Mouse (Mus musculus): ENCODE measurements around the gene Gm28998. TPM values are rescaled to one million over a fixed set of nuclear protein-coding genes. Genes with fewer than 3 reads are reported as not detected.

Gene Gm28998
- polyA plus RNA-seq (2015; fragmentation: Illumina TruSeq; extraction: RNeasy Lipid Tissue Mini Kit (QIAGEN cat#74804); ENCODE audit: insufficient read depth, low read depth, low replicate concordance): not detected

GRCm38 (mm10) chrY:7253487-7253886 lies at the start of gene Gm28998:
Gene Gm28998, plus strand, starts transcription at chrY:7253787.

Other genes with a start within 250 kb of the Gm28998 start
- not detected for gene Gm21244, start 84.5 kb upstream of the Gm28998 start, polyA plus RNA-seq (2015; fragmentation: Illumina TruSeq; extraction: RNeasy Lipid Tissue Mini Kit (QIAGEN cat#74804); ENCODE audit: insufficient read depth, low read depth, low replicate concordance)
- not detected for gene Gm21788, start 151.2 kb downstream of the Gm28998 start, polyA plus RNA-seq (2015; fragmentation: Illumina TruSeq; extraction: RNeasy Lipid Tissue Mini Kit (QIAGEN cat#74804); ENCODE audit: insufficient read depth, low read depth, low replicate concordance)